Mouse (Mus musculus) testis, postnatal 14 days (tissue): ENCODE data around the gene Evi2a.

Experiments used
- DNase-seq: peaks from one replicate; pipeline ENCODE4 v3.0.0; 2021; ENCODE audit warnings: low spot score

Evi2a gene

DNA sequence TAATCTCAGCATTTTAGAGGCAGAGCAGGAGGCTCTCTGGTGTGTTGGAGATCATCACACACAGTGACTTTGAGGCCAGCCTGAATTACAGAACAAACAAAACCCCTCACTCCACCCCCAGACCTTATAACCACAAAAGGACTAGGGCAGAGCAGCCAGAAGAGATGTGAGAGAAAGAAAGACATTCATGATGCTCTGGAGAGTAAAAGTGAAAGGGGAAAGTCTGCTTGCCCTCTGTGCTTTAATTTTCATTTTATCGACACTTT, 6.2 kb downstream of the Evi2a start:
- DNase-seq: no peak

DNA sequence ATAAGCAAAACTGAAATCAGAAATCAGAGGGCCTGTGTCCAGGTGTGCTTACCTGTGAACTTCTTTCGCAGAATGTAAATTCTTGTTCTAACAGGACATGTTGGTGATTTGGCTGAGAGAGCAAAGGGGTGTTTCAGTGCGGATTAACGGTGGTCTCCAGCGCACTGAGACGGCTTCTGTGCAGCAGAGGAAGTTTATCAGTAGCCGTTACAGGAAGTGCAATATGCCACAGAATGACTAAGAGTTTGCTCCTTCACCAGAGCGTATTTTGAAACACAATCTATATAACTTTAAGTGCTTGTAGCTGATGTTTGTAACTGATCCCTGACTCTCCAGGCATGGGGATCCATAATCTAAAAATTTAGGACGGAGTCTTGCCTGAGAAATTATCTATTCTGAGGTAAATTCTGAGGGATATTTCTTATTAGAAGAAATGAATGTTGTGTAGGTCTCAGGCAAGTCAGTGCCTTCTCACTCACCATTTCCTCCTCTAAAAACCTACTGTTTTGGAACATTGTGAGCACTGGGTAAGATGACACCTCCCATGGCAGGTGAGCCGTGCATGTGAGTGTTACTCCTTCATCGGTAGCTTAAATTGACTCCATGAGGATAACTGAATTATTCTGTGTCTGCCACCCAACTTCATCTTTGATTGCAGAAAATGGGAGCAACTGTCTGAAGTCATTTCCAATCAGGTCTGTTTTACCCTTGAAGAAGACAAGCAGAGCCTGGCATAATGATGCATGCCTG, 6.7 kb downstream of the Evi2a start, which contains the start of gene Evi2b:
TSS of gene Evi2b (minus strand) at position 203 of the 750 bp plus-strand sequence.
- no peak for DNase-seq

DNA sequence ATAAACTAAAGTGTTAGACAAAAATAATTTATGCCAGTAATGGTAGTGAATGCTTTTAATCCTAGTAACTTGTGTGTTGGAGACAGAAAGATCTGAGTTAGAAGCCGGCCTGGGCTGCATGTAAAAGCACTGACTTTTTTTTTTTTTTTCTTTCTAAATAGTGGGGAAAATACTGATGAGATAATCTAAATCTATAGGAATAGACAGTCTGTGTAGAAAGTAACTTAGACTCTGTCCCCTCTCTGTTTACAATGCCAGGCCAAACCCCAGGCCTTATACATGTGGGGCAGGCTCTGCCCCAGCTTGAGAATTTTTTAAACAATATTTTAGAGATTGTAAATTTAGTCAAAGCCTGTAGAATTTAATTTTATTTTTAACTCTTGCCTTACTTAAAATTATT, 7.5 kb downstream of the Evi2a start:
- DNase-seq: no peak

DNA sequence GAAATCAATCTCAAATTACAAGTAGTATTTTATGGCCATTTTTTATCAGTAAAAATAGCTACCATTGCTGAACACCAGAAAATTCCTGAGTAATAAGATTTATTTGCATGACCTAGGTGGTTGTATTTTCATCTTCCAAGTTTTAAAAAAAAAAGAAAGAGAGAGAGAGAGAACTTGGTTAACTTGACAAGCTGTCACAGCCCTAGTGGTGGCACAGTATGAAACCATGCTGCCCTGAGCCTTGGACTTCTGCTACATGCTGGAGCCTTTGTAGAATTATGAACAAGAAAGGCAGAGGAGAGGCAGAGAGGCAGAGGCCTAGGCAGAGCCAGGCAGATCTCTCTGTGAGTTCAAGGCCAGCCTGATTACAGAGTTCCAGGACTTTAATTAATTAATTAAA, 8.5 kb downstream of the Evi2a start:
- no peak for DNase-seq

DNA sequence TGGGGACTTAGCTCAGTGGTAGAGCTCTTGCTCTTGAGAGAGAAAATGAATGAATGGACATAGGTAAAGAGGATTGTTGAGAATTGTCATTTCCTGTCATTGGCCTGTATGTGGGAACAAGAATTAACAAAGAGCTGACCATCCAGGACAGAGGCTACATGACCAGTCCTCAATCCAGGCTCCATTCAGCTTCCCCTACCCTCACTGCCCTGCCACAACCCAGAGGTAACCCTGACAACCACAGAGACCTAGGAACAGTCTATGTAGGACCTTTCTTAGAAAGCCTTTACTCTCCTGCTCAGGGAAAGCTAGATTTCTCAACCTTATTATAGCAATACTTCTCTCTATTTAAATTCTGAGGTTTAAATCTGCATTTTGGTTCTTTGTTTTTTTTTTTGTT, 9.6 kb downstream of the Evi2a start:
- DNase-seq: no peak

DNA sequence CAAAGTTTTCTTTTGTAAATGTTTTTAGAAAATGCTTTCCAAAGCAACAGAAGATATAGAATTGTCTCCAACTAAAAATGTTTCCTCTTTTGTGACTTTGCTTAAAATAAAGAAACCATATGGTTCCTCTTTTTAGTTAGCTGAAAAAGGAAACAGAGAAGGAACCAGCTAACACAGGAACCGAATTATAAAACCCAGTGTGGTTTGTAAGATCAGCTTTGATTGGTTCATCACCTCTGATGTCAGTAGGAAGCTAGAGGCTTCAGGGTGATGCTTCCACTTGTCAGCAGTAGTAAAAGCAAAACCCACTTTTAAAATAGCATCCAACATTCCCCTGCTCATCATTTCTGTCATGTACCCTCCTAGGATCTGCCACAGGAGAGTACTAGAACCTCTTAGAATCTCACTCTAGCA, 10.5 kb downstream of the Evi2a start:
- DNase-seq: no peak

DNA sequence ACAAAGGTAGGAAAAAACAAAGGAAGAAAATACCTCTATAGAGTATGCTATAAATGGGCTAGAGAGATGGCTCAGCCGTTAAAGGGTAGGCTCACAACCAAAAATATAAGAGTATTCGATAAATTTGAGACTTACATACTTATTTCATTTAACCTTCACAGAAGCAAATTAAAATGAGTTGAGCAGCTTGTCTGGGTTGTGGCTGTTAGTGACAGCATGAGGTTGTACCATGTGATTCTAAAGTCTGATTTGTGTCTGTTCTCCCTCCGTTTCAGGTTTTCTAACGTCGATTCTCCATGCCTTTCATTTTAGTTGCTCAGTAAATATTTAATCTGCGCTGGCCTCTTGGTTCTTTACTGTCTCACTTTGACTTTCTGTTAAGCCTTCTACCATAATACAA, 11.1 kb downstream of the Evi2a start:
- no peak for DNase-seq

DNA sequence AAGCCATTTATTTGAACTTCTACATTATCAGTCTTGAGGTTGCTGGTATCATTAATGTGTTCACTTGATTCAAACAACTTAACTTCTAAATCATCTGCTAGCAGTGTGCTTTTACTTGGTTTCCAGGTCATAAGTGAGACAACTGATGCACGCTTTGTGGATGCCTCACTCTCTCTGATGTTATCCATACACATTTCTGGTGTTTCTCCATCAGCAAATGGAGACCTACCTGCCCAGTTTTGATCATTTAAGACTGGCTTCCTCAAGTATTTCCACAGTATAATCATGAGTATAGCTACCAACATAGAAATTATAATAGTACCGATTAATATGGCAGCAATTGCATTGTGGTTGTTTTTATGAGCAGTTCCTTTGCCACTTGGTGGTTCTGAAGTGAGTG, 14.6 kb downstream of the Evi2a start:
- DNase-seq: no peak

DNA sequence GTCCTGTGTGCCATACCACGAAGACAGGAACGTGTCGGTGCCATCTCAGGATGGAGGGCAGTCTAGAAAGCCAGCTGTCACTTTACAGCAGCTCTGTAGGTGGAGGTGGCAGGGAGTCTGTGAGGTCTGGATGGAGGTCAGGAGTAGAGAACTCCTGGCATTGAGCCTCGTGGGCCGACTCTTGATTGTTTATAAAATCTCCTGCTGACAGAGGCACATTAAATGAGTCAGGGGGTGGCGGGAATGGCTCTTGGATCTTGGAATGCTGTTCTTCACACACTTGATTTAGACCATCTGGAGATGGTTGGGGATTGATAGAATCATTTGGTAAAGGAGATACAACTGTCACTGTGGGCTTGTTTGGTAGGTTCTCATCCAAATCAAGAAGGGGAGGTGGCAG, 15.1 kb downstream of the Evi2a start:
- no peak for DNase-seq

DNA sequence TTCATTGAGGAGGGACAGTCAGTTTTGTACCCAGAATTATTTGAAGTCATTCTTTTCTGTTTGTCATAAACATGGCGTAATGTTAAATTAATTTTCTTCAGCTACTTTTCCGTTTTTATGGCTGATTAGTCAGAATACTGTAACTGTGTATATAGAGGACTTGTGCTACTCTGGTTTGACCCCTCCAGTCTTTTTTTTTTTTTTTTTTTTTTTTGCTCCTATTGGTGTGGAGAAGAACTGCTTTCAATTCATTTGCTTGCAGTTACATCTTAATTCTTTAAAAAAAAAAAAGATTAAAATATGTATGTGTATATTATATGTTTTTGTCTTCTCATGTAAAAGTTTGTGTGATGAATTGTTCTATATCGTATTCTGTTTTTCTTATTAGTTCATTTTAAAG, 18.4 kb downstream of the Evi2a start:
- no peak for DNase-seq

DNA sequence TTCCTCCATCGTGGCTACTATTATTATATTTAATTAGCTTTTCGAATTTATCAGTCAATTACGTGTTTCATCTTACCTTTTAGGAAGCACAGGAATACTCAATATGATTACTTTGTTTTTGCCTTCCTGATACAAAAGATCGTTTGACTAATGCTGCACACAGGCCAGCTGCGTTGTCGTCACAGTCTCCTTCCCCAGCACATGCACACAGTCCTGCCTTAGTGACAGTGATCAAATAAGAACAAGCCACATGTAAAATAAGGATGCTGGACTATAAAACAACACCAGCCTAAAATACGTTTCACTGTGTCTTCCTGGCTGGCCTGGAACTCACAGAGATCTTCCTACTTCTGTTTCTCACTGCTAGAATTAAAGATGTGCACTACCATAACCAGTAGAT, 25.9 kb downstream of the Evi2a start:
- no peak for DNase-seq

DNA sequence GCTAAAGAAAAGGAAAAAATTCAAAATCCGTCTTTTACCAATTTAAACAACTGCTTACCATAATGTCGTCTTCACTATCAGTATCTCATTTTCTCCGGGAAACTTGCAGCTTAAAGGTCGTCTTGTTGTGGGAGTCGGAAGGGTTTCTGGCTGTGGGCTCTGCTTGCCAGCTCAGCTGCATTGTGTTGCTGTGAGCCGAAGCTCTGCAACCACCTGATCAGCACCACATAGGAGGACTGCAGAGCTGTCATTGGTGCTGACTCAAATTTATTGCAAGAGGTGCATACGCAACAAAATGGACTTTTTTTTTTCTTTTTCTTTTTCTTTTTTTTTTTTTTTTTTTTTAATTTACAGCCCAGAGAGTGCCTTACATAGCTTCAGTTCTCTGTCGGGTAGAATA, 26.6 kb downstream of the Evi2a start, which contains the start of gene Omg:
TSS of gene Omg (minus strand) at position 240 of the 400 bp plus-strand sequence.
- no peak for DNase-seq

DNA sequence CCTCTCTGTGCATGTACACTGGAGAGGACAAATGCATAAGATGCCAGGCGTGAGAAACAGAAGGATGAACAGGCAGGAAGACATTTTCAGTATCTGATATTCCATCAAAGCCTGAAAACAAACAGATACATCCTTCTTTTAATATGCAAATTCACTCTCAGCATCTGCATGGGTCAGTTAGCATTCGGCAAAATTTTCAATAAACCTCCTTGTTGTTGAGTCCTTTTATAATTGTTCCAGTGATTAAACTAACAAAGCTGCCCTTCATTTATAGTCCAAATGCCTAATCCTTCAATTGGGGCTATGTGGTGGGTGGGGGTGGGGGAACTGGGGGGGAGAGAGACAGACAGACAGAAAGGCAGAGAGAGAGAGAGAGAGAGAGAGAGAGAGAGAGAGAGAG, 27.5 kb downstream of the Evi2a start:
- DNase-seq: no peak

DNA sequence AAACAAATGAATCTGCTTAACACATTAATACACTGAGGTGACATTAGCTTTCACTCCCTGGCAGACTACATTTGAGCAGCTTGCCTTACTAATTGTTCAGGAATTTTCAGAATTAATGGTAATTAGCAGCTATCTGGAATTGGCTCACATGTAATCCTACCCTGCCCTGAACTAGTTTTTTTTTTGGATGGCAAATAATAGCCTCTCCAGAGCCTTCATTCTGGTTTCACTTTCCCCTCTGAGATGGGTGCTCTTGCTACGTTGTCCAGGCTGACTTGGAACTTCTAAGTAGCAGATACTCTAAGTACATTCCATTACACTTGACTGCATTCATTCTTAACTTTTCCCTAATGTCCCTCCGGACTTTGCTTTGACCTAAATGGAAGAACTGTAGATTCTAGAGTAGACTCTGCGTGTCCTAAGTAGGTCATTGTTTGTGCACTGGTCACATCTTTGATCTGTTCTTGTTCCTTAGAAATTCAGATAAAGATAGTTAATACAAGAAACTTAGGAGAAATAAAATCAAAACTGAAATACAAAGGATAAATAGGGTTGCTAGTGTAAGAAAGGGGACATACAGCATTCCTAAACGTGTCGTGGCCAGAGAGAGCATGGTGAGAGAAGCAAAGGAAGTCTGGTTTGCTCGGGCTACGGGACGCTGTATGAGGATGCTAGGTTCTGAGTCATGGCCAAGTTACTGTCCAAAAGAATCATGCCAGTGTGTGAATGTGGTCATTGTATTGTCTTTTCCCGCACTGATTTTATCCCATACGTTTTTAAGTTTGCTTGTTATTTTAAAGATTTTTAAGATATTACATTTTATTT, 35.2 kb downstream of the Evi2a start:
- DNase-seq: no peak

DNA sequence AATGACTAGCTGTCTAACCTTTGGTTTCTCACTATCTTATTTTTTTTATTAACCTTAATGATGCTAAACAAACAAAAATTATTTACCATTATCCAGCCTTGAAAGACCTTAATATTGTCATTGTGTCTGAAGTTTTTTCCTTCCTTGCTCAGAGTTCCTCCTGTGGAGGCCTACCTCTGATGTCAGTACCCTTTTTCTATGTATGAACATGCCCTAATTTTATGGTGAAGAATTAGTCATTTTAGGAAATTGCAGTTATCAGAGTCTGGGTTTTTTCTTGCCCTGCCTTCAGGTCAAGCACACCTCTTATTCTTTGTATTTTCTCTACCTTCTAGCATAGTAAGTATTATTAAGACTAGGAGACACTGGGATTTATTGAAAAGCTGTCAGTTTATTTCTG, 45.7 kb downstream of the Evi2a start:
- no peak for DNase-seq

DNA sequence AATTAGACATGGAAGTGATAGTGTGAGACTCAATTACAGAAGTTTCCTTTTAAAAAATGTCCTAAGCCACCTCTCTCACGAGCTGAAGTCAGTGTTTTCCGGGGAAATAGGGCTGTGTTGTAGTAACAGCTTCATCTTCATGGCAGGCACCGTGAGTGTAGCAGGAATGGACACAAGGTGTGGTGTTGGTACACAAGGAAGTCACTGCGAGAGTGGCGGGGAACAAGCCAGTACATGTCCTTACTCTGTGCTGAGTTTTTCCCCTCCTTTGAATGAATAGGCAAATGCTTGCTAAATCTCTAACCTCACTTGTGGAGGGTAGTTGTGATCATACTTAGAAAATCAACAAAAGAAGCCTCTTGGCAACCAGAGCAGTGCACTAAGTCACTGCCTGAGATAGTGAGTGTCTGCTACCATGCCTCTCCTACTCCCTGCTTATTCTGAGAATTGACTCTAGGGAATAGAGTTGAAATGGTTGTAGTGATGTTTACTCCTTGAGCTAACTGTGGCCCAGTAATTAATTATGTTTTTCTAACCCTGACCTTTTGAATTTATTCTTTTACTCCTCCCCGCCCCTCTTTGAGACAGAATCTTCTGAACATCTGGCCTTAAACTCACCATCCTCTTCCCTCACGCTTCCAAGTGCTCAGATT, 46.4 kb downstream of the Evi2a start:
- DNase-seq: no peak

DNA sequence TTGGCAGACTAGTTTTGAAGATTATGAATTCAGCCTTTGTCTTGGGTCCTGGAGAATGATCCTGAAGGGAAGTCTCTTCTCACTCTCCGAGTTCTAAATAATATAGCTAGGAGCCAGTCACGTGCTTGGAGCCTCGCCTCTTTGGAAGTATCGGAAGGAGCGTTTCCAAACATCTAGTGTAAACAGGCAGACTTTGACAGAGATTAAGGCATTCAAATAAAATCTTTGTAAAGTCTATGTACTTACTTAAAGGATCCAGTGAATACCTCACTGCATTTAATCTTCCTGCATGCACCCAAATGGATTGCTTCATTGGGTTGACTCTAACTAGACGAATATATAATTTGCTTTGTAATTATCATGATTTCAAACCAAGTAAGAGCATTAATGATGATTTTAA, 47.0 kb downstream of the Evi2a start:
- no peak for DNase-seq
